Mouse (Mus musculus) olfactory bulb, adult 2 months (tissue): ENCODE data around the gene Epb42.

ENCODE experiments used
- CTCF ChIP-seq: fragments of 200-500 bp; IDR thresholded peaks from 2 replicates; pipeline ENCODE4 v1.5.1; 2012; ENCODE audit warnings: low read depth, mild to moderate bottlenecking, low read length, moderate library complexity; ENCODE audit not compliant: insufficient read depth
- POLR2A ChIP-seq: fragments of 200-500 bp; IDR thresholded peaks from 2 replicates; pipeline ENCODE4 v1.6.1; 2012; ENCODE audit warnings: mild to moderate bottlenecking, low read depth, low read length, moderate library complexity; ENCODE audit not compliant: insufficient read depth

DNA sequence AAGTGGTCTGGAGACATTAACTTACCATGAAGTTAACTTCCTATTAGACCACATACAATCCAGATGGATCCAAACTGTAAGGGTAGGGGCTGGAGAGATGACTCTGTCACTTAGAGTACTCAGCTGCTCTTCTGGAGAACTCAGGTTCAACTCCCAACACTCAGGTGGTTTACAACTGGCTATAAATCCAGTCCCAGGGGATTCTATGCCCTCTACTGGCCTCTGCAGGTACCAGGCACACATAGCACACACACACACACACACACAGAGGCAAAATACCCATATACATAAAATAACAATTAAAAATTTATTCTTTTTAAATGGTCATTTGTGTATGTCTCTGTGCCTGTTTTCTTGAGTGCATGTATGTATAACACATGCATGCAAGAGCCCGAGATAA, 2.5 kb upstream of the Epb42 start:
- TF ChIP-seq CTCF (no peak), POLR2A (no peak)
